Mouse (Mus musculus): ENCODE data around the gene Syn2. TPM values are rescaled to one million over a fixed set of nuclear protein-coding genes. Genes with fewer than 3 reads are reported as not detected.

Syn2 gene
- polyA plus RNA-seq, 1 experiment: 93.0 TPM

- peaks cover 3% of the 10 kb centered on the region for H3K4me1 ChIP-seq (ENCODE audit: control insufficient read depth, insufficient read depth, low read length)
- TF ChIP-seq POLR2A (IDR thresholded peaks at IDR 0.05; ENCODE audit: insufficient read depth, low read depth, low read length) (no peak), CTCF (IDR thresholded peaks at IDR 0.05; ENCODE audit: insufficient read depth, low read depth, low read length) (no peak)
- WGBS: 96% methylated on average over 3 of the region's 3 CpGs
- no peak overlapping the region for H3K4me3 ChIP-seq (ENCODE audit: insufficient read depth, low read depth, low read length)
- H3K27ac ChIP-seq (ENCODE audit: insufficient read depth, low read depth, low read length): no peak overlapping the region
These were observed 76.1 kb downstream of the Syn2 start for GRCm38 (mm10) chr6:115210820-115211219.

- H3K4me1 ChIP-seq (ENCODE audit: control insufficient read depth, insufficient read depth, low read length): peaks cover 3% of the 10 kb centered on the region
- WGBS: 44% methylated on average over 5 of the region's 5 CpGs
- H3K4me3 ChIP-seq (ENCODE audit: insufficient read depth, low read depth, low read length): no peak overlapping the region
- H3K27ac ChIP-seq (ENCODE audit: insufficient read depth, low read depth, low read length): no peak overlapping the region
- TF ChIP-seq POLR2A (IDR thresholded peaks at IDR 0.05; ENCODE audit: insufficient read depth, low read depth, low read length) (no peak), CTCF (IDR thresholded peaks at IDR 0.05; ENCODE audit: insufficient read depth, low read depth, low read length) (no peak)
These were observed 77.6 kb downstream of the Syn2 start for GRCm38 (mm10) chr6:115212132-115212903.

GRCm38 (mm10) chr6:115213129-115213528 is 78.4 kb downstream of the Syn2 start:
- 65% methylated on average over 5 of the region's 5 CpGs for WGBS
- peaks cover 3% of the 10 kb centered on the region for H3K4me1 ChIP-seq (ENCODE audit: control insufficient read depth, insufficient read depth, low read length)
- H3K4me3 ChIP-seq (ENCODE audit: insufficient read depth, low read depth, low read length): no peak overlapping the region
- no peak overlapping the region for H3K27ac ChIP-seq (ENCODE audit: insufficient read depth, low read depth, low read length)
- no peak for TF ChIP-seq POLR2A (IDR thresholded peaks at IDR 0.05; ENCODE audit: insufficient read depth, low read depth, low read length)
- no peak for TF ChIP-seq CTCF (IDR thresholded peaks at IDR 0.05; ENCODE audit: insufficient read depth, low read depth, low read length)

GRCm38 (mm10) chr6:115221215-115221641 is 86.5 kb downstream of the Syn2 start:
- Histone ChIP-seq H3K4me3 (ENCODE audit: insufficient read depth, low read depth, low read length) (no peak overlapping the region), H3K4me1 (ENCODE audit: control insufficient read depth, insufficient read depth, low read length) (peaks cover 12% of the 10 kb centered on the region), H3K27ac (ENCODE audit: insufficient read depth, low read depth, low read length) (peak overlapping the region; percentile 61)
- TF ChIP-seq CTCF (IDR thresholded peaks at IDR 0.05; ENCODE audit: insufficient read depth, low read depth, low read length) (no peak), POLR2A (IDR thresholded peaks at IDR 0.05; ENCODE audit: insufficient read depth, low read depth, low read length) (no peak)
- WGBS: 30% methylated on average over 8 of the region's 8 CpGs

GRCm38 (mm10) chr6:115225519-115225918 is 90.8 kb downstream of the Syn2 start:
- Histone ChIP-seq H3K4me1 (ENCODE audit: control insufficient read depth, insufficient read depth, low read length) (peaks cover 15% of the 10 kb centered on the region), H3K27ac (ENCODE audit: insufficient read depth, low read depth, low read length) (peak overlapping the region; percentile 88; the same call in 1 of the 2 replicates), H3K4me3 (ENCODE audit: insufficient read depth, low read depth, low read length) (no peak overlapping the region)
- TF ChIP-seq POLR2A (IDR thresholded peaks at IDR 0.05; ENCODE audit: insufficient read depth, low read depth, low read length) (no peak), CTCF (IDR thresholded peaks at IDR 0.05; ENCODE audit: insufficient read depth, low read depth, low read length) (no peak)
- 32% methylated on average over 3 of the region's 3 CpGs for WGBS

- Histone ChIP-seq H3K27ac (ENCODE audit: insufficient read depth, low read depth, low read length) (peak within 1 kb of the TSS; percentile 42; the same call in 1 of the 2 replicates), H3K4me3 (ENCODE audit: insufficient read depth, low read depth, low read length) (no peak within 1 kb of the TSS), H3K4me1 (ENCODE audit: control insufficient read depth, insufficient read depth, low read length) (peaks cover 8% of the 10 kb centered on the region)
- TF ChIP-seq CTCF (IDR thresholded peaks at IDR 0.05; ENCODE audit: insufficient read depth, low read depth, low read length) (no peak), POLR2A (IDR thresholded peaks at IDR 0.05; ENCODE audit: insufficient read depth, low read depth, low read length) (no peak)
- WGBS: 48% methylated on average over 4 of the region's 4 CpGs
These were observed 92.3 kb downstream of the Syn2 start, which contains the start of gene Gm17482 for GRCm38 (mm10) chr6:115227043-115227442. Gene Gm17482 (plus strand): TSS chr6:115227343.

GRCm38 (mm10) chr6:115227529-115227928 is 92.8 kb downstream of the Syn2 start:
- Histone ChIP-seq H3K4me3 (ENCODE audit: insufficient read depth, low read depth, low read length) (no peak overlapping the region), H3K27ac (ENCODE audit: insufficient read depth, low read depth, low read length) (no peak overlapping the region), H3K4me1 (ENCODE audit: control insufficient read depth, insufficient read depth, low read length) (peaks cover 8% of the 10 kb centered on the region)
- TF ChIP-seq CTCF (IDR thresholded peaks at IDR 0.05; ENCODE audit: insufficient read depth, low read depth, low read length): 0 out of 2 replicates have a peak, but pooled peaks have one; percentile 17
- no peak for TF ChIP-seq POLR2A (IDR thresholded peaks at IDR 0.05; ENCODE audit: insufficient read depth, low read depth, low read length)
- WGBS: 4% methylated on average over 2 of the region's 2 CpGs

- peaks cover 3% of the 10 kb centered on the region; the same call in 1 of the 2 replicates for H3K4me1 ChIP-seq (ENCODE audit: control insufficient read depth, insufficient read depth, low read length)
- H3K27ac ChIP-seq (ENCODE audit: insufficient read depth, low read depth, low read length): no peak overlapping the region
- 48% methylated on average over 3 of the region's 3 CpGs for WGBS
- no peak overlapping the region for H3K4me3 ChIP-seq (ENCODE audit: insufficient read depth, low read depth, low read length)
- no peak for TF ChIP-seq POLR2A (IDR thresholded peaks at IDR 0.05; ENCODE audit: insufficient read depth, low read depth, low read length)
- no peak for TF ChIP-seq CTCF (IDR thresholded peaks at IDR 0.05; ENCODE audit: insufficient read depth, low read depth, low read length)
These were observed 95.9 kb downstream of the Syn2 start for GRCm38 (mm10) chr6:115230557-115230956.

- 42% methylated on average over 4 of the region's 4 CpGs for WGBS
- Histone ChIP-seq H3K4me3 (ENCODE audit: insufficient read depth, low read depth, low read length) (no peak overlapping the region), H3K4me1 (ENCODE audit: control insufficient read depth, insufficient read depth, low read length) (peaks cover 3% of the 10 kb centered on the region; the same call in 1 of the 2 replicates), H3K27ac (ENCODE audit: insufficient read depth, low read depth, low read length) (no peak overlapping the region)
- TF ChIP-seq CTCF (IDR thresholded peaks at IDR 0.05; ENCODE audit: insufficient read depth, low read depth, low read length): no peak
- TF ChIP-seq POLR2A (IDR thresholded peaks at IDR 0.05; ENCODE audit: insufficient read depth, low read depth, low read length): no peak
These were observed 97.1 kb downstream of the Syn2 start for GRCm38 (mm10) chr6:115231836-115232235.

Measured in olfactory bulb, adult 2 months (tissue).